Mouse (Mus musculus): ENCODE results near the gene Kctd12.

The Kctd12 gene

DNA sequence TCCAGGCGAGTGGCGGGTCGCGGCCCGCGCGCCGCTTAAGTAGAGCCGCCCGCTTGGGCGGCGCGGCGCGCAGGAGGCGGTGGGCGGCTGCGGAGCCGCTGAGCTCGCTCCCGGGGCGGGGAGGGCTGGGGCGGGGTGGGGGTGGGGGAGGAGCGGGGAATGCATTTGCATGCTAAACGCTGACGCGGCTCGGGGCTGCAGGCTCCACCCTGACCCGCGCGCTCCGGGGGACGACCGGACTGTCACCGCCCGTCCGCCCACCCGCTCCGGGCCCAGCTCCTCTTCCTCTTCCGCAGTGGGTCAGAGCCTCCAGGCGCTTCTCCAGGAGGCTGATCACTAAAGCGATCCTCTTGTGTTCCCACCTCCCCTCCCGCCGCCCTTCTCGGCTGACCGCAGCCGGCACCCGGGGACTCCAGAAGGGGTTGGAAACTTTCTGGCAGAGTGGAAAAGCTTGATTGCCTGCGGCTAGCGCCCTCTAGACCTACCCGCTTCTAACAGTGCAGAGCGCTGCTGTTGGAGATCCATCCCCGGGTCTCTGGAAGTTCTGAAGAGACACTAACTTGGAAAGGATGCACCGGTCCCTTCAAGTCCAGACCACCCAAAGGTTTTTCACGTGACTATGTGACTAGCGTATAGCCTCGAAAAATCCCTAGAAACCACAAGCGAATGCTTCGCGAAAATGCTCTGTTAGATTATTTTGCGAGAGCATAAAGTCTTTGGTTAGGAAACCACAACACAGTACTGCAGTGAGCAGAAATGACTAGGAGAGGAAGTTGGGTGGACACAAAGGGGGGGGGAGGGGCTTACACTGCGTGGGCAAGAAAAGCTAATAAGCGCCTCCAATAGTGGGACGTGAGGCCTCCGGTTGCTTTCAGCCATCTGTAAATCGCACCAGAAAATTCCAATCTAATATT lies at the start of gene Kctd12:
Kctd12 (minus strand) TSS at position 11 of the 914 bp plus-strand sequence.
- peak; percentile 70 to 77 for DNase-seq

DNA sequence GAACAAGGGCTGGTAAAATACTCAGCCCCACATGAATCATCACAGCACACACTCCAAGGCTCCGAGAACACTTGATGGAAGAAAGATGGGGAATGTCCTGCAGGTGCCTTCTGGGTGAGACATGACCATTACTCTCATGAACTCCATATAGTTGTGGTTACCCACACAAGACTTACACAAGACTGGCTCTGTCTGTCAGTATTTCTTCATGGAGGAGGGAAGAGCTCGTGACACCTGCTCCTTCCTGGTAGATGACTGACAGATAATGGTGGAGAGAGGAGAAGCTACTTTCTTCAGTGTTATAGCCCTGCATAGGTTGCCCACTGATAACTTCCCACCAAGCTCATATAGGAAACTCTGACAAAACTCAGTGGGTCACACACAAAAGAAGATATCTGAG lies 46.8 kb upstream of the Kctd12 start:
- no peak for DNase-seq

DNA sequence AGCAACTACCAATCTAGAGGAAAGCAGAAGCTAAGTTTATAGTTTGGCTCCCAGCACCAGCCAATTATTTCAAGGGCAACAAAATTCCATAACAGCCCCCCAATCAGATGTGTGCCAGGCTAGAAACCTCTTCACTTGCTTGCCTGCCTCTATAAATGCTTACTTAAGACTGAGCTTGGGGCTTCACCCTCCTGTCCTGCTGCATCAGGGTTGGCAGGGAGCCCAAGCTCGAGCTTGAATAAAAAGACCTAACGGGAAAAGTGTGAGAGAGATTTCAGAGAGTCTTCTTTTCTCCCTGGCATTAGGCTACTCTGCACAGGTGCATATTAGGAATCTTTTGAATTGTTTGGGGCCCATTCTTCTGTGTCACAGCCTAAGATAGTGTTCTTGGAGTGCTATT lies 37.6 kb upstream of the Kctd12 start:
- DNase-seq, result no peak

DNA sequence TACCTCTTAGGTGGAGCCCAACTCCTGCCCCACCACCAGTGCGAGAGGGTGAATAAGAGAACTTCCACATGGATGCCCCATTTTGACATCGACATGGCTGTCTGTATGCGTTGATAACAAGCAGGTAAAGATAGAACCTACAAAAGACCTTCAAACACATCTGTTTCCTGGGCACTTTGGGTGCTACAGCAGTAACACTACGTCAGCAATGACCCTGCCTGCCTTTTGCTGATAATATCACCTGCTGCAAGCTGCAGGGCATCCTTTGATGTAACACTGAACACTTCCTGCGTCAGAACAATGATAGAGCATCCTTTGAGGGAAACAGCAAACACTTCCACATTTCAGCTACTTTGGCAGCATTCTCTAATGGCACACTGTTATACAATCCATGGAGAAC lies 34.6 kb upstream of the Kctd12 start:
- no peak for DNase-seq

DNA sequence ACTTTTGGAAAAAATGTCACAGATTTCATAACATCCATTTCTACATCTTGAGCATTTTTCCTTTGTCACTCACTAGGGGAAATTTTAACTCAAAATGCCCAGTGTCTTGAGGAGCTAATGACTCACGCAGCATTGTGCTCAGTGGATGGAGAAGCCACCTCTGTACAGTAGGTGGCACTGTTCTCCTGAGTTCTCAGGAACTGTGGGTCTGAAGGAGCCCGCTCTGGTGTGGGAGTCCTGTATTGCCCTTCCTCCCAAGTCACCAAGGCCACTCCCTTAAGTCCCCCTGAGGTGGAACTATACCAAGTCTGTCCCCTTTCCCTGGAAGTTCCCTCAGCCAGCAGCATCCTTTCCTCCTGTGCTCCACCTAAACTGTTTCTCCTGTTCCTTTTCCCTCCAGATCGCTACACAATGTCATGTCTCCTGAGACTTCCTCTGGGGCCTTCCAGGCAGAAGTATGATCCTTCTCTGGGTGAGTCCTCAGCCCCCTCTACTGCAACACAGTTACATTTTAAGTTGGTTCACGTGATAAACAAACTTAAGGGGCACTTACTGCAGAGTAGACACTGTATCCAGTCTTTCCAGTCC lies 30.2 kb upstream of the Kctd12 start:
- peak; percentile 46 for DNase-seq

DNA sequence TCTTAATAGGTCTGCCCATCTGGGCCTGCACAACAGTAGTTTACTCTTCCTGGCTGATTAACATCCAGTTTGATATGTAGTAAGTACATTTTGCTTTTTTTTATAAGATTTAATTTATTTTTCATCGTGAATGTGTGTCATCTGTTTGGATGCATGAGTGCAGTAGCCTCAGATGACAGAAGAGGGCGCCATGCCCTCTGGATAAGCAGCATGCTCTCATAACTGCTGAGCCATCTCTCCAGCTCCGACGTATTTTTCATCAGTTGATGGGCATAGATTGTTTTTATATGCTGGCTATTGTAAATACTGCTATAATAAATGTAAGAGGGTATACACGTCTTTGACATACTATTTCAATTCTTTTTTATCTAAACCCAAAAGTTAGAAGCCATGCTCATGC lies 29.3 kb upstream of the Kctd12 start:
- DNase-seq, result peak; percentile 7 to 14

DNA sequence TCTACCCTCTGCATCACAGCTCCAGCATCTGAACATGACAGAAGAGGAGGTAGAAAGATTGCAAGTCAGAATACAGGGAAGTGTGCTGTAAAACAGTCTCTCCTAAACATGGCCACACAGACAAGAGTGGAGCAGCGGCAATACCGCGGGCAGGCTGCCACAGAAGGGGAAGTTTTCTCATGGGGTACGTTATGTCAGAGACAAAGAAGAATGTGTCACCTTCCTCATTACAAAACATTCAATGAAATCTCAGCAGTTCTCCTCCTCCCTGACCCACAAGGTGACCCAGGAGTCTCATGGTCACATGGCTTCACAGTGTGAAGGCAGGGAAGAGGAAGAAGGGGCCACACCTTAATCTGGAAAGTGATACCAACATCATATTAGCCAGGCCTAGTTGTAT lies 25.3 kb upstream of the Kctd12 start:
- DNase-seq, result no peak

DNA sequence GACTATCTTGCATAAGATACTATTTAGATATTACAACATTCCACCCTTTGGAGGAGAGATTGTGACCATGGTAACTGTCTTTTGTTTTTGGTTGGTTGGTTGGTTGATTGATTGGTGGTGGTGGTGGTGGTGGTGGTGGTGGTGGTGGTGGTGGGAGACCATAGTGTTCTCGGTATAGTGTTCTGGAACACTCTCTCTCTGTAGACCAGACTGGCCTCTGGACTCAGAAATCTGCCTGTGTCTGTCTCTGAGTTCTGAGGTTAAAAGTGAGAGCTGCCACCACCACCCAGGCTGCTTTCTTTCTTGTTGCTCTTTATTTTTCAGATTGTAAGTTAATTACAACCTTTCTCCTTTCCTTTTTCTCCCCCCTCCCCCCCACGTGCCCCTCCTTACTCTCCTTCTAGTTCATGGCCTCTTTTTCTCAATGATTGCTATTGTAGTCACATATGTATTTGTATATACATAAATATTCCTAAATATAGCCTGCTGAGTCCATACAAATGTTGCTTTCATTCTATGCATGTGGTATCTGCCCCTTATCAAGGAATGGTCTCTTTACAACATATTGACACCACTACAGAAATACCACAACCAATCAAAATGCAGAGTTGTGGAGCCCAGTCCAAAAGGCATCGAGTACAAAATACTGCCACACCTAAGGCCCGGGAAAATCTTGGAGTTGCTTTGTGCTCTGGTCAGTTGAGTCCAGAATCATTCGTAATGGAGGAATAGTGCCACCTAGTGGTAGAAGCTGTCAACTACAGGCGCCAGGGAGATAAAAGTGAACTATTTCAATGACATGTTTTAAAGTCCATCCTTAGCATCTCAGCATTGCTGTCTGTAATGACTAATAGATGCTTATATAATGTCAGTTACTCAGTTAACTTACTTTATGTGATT lies 12.5 kb upstream of the Kctd12 start:
- peak; percentile 29 to 53 for DNase-seq

DNA sequence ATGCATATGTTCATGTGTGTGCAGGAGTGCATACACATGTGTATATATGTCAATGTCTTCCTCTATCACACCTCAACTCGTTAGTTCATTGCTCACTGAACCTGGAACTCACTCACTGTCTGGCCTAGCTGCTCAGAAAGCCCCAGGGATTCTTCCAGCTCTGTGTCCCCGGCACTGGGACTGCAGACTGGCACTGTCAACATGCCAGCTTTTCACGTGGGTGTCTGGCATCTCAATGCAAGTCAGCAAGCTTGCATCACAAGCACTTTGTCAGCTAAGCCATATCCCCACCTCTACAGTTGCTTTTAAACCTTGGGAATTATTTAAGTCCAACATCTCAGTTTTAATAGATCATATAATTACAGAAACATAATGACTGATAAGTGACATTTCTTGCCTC lies 8.3 kb upstream of the Kctd12 start:
- no peak for DNase-seq

DNA sequence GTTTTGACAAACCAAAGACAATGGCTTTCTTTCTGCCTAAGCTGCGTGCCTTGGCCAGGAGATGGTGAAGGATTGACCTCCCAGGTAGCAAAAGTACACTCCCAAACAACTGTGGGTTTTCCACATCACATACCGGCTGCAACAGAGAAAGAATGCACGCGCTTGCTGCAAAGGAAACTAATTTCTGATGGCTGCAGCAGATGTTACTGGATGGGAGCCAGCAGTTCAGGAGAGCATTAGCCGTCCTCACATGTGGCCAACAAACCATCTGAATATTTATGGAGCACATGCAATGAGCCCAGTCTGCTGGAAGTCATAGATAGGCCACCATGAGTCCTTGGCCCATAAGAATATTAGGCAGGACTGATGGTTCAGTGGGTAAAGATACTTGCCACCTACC lies 7.4 kb upstream of the Kctd12 start:
- no peak for DNase-seq

DNA sequence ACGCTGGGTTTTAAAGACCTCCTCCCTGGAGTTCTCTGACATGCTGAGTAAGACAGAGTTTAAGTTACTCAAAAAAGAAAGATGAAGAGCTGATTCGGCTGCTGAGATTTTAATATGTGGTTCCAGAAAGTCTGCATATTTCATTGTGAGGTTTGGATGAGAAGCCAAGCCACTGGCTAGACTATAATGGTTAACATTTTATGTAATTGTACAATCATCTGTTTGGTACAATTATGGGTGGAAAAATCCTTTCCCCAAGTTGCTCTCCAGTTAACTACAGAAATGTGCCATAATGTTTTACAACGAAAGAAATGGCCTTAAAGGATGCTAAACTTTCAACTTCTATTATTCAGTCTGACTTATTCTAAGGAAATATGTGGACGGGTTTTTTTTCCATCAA lies 6.8 kb upstream of the Kctd12 start:
- no peak for DNase-seq

DNA sequence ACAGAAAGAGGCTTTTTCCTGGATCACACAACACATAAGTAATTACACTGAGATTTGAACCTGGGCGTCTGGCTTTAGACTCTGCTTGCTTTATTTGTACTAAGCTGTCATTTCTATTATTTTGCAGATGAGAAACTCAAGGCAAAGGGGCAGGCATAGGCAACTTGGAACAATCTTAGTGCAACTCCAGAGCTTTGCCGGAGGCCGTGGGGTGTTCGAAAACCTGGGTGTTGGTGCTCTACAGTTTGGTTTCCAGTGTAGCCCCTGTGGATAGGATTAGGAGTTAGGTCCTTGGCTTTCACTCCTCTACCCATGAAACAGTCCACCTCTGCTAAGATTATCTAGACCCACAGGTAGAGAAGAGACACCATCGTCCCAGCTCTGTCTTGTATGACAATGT lies 5.2 kb upstream of the Kctd12 start:
- no peak for DNase-seq

DNA sequence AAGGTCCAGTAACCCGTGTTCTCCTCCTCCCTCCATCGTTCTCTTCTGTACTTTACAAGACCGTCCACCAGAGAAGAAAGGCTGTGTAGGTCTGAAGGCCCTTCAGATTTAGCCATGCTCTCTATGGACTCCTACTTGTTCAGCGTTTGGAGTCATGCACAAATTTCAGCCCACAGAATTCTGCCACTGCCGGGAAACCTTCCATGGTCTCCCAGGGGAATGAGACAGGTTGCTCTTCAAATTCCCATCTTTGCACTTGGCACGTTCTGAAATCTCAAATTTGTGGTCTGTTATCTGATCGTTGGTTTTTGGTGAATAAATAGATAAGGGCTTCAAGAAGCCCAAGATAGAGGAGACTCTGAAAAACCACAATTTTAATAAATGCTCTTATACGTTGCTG lies 1.2 kb upstream of the Kctd12 start:
- DNase-seq, result no peak

DNA sequence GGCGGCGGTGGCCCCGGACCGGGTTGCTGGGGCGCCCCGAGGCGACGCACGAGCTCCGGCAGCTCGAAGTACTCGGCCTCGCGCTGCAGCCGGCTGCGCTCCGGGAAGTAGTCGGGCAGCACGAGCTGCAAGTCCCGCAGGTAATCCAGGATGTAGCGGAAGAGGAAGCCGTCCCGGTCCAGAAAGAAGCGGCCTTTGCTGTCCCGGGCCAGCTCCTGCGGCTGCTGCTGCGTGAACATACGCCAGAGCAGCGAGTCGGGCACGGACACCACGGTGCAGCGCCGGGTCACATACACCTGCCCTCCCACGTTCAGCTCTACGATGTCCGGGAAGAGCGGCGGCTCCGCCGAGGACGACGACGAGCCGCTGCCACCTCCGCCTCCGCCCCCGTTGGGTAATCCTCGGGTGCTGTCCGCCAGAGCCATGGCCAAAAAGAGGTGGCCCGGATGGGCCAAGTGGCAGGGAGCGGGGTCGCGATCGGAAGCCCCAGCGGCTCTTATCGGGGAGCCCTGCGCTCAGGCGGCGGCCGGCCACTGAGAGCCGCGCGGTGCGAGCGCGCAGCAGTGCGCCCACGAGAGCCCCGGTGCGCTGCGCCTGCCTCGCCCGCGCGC lies 316 bp downstream of the Kctd12 start:
- peak; percentile 52 to 53 for DNase-seq

DNA sequence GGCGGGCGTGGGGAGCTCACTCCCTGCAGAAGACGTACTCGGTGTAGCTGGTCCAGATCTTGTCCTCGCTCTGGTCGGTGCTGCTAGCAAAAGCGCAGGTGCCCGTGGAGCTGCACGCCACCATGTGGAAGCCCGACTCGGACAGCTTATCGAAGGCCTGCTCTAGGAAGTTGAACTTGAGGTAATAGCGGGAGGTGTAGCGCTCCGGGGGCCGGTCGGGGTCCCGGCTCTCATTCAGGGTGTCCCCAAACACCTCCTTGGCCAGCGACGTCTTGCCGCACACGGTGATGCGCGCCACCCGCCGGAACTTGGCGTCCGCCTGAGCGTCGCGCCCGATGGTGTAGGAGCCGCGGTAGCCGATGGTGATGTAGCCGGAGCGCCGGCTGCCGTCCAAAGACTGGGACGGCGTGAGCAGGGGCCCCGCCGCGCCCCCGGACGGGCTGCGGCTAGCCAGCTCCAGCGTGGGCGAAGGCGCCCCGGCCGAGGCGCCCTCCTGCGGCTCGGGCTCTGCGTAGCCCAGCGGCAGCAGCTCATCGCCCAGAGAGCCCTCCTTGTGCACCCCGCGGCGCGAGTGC lies 909 bp downstream of the Kctd12 start:
- DNase-seq, result peak; percentile 40 to 53

DNA sequence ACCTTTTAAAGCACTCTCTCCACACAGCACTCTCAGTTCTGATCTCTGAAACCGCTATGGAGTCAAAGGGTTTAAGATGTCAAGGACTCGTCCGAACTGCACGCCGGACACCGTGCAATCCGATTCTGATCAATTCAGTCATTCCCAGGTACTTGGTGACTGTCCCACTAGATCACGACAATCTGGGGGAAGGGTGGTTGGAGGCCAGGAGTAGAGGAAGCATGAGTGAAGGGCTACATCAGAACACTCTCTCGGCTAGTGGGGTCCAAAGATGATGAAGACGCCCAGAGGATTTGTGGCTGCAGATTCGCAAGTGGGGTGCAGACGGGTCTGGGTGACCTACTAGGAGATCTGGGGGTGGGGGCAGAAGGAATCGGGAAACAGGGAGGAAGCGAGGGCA lies 1.5 kb downstream of the Kctd12 start:
- peak in 1 of 2 experiments; percentile 7 for DNase-seq

DNA sequence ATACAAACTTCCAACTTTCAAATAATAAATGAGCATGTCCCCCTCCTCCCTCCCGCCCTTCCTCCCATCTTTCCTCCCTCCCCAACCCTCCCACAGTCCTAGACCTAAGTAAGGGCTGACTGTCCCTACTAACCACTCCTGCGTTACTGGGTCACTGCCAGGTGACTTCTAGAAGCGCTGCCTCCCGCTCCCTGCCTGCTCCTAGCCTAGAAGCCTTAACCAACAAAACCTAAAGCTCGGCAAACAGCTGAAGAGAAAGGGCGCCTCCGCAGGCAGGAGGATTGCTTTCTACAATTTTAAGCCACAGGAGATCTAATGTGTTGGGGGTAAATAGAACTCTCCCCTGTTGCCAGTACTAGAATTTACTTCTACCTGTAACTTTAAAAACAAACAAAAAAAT lies 2.0 kb downstream of the Kctd12 start:
- DNase-seq, result peak; percentile 32

DNA sequence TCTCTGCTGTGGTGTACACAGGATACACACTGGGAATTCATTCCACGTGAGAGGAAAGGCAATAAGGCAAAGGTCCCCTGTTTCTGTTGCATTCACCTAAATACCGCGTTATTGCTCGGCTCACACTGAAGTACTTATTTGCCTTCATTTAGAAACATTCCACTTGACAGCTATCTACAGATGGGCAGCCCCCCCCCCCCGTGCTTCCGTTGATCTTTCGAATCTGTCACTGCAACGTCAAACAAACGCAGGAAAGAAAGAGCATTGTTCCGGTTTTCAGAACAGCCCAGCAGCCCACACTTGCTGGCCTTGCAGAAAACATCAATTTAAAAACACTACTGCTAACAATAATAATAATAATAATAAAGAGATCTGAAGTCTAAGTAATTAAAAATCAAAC lies 2.6 kb downstream of the Kctd12 start:
- no peak for DNase-seq

DNA sequence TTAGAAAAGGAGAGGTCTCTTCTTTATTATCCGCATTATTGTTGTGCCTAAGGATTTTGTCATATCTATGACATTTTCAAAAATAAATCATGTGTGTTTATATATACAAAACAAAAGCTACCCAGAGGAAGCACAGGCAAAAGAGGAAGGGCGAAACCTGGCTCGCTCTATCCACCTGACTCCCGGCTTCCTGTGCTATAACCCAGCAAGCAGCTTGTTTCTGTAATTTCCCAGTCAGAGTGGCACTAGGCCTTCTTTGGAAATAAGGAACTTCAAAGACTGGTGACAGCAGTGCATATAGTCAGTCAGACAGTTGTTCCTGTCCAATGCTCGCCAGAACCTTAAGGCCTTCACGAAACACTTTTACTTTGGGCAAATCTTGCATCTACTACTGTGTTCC lies 6.6 kb downstream of the Kctd12 start:
- DNase-seq, result no peak

DNA sequence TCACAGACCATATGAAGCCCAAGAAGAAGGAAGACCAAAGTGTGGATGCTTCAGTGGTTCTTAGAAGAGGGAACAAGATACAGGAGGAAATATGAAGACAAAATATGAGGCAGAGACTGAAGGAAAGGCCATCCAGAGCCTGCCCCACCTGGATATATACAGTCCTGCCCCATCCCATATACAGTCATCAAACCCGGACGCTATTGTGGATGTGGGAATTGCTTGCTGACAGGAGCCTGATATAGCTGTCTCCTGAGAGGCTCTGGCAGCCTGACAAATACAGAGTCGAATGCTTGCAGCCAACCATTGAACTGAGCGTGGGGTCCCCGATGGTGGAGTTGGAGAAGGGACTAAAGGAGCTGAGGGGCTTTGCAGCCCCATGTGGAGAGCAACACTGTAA lies 13.6 kb downstream of the Kctd12 start:
- no peak for DNase-seq

DNA sequence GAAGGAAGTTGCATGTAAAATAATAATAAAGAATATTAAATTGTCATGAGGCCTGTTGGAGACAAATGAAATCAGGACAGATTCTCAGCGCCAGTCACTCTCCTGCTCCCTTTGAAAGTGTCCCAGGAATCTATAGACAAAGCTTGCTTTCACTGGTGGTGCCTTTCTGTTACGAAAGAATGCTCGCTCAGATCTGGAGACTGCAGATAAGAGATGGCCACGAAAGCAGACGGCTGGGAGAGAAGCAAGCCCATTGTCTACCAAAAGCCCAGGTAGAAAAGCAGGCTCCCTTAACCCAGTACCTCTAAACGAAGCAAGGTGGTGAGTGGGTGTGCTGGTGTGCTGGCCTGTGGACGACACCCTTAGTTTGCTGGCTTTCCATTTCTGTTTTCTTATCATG lies 16.2 kb downstream of the Kctd12 start:
- DNase-seq, result no peak

DNA sequence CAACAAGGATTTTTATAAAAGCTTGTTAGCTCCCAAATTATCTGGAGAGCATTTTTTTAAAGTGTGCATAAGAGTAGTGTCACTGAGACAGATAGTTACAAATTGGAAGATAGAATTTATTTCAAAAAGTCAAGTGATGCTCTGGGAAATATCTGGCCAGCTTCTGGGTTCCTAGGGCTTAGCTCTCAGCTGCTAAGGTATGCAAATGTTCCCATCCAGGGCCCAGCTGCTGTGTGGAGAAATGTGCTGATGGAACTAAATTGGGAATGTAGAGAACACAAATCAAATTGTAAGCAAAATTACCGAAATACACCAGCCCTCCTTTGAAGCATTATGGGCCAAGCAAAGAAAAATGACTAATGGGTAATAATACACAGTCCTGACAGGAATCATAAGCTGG lies 16.6 kb downstream of the Kctd12 start:
- DNase-seq, result no peak

DNA sequence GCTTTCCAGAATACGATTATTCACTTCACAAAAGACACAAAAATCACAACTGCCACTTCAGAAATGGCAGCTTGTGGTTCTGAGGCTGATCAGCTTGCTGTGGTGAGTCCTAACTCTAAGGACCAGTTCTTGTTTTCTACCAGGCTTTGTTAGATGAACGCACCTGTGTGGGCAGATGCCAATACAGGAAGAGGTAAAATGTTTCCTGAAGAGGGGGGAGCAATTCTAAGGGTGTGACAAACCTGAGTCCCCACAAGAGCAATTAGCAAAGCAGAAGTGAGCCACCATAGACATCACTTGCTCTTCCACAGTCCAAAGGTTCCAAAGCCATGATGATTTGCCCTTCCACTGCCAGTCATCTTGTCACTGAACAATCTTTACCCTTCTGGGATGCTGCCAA lies 20.4 kb downstream of the Kctd12 start:
- no peak for DNase-seq
